Mouse (Mus musculus): ENCODE results near the gene Pigyl. TPM values are rescaled to one million over a fixed set of nuclear protein-coding genes. Genes with fewer than 3 reads are reported as not detected.

The Pigyl gene
- polyA plus RNA-seq, 1 experiment from 2014 or later, result 58.4 TPM

GRCm38 (mm10) chr9:22162912-22163311, 6.3 kb downstream of the Pigyl start:
- no peak overlapping the region for H3K4me3 ChIP-seq (ENCODE audit: low read depth, low read length)
- peaks cover 3% of the 10 kb centered on the region; the same call in 1 of the 2 replicates for H3K4me1 ChIP-seq (ENCODE audit: control insufficient read depth, insufficient read depth, low read length)
- H3K9me3 ChIP-seq (ENCODE audit: control insufficient read depth, low read length), result no peaks in the 10 kb centered on the region
- H3K27ac ChIP-seq (replicated peaks; ENCODE audit: low read depth, low read length), result no peak overlapping the region
- 83% methylated on average over 7 of the region's 7 CpGs for WGBS
- H3K27me3 ChIP-seq (ENCODE audit: control insufficient read depth, insufficient read depth, low read length), result peaks cover 2% of the 10 kb centered on the region; the same call in 1 of the 2 replicates
- H3K9ac ChIP-seq (ENCODE audit: low read length), result no peak overlapping the region
- ATAC-seq (ENCODE audit: insufficient number of reproducible peaks, low FRiP score, low TSS enrichment, low read depth), result no peak
- H3K4me2 ChIP-seq (ENCODE audit: low read depth, severe bottlenecking), result no peak overlapping the region
- DNase-seq (ENCODE audit: low spot score), result no peak
- no peaks in the 10 kb centered on the region for H3K36me3 ChIP-seq (ENCODE audit: control insufficient read depth, insufficient read depth, low read length)

GRCm38 (mm10) chr9:22164711-22165668, 8.3 kb downstream of the Pigyl start:
- H3K27ac ChIP-seq (replicated peaks; ENCODE audit: low read depth, low read length), result no peak overlapping the region

GRCm38 (mm10) chr9:22165964-22166363, 9.3 kb downstream of the Pigyl start:
- Histone ChIP-seq H3K4me3 (ENCODE audit: low read depth, low read length) (no peak overlapping the region), H3K27ac (replicated peaks; ENCODE audit: low read depth, low read length) (no peak overlapping the region), H3K36me3 (ENCODE audit: control insufficient read depth, insufficient read depth, low read length) (no peaks in the 10 kb centered on the region), H3K4me2 (ENCODE audit: low read depth, severe bottlenecking) (no peak overlapping the region), H3K9me3 (ENCODE audit: control insufficient read depth, low read length) (no peaks in the 10 kb centered on the region), H3K9ac (ENCODE audit: low read length) (no peak overlapping the region), H3K4me1 (ENCODE audit: control insufficient read depth, insufficient read depth, low read length) (peaks cover 3% of the 10 kb centered on the region; the same call in 1 of the 2 replicates), H3K27me3 (ENCODE audit: control insufficient read depth, insufficient read depth, low read length) (no peaks in the 10 kb centered on the region)
- WGBS, result 48% methylated on average over 6 of the region's 6 CpGs
- DNase-seq (ENCODE audit: low spot score) (no peak), ATAC-seq (ENCODE audit: insufficient number of reproducible peaks, low FRiP score, low TSS enrichment, low read depth) (no peak)

More at GRCm38 (mm10) chr9:22164711-22165668, 8.3 kb downstream of the Pigyl start:
- 2% methylated on average over 52 of the region's 54 CpGs for WGBS
- H3K36me3 ChIP-seq (ENCODE audit: control insufficient read depth, insufficient read depth, low read length), result no peaks in the 10 kb centered on the region
- H3K4me3 ChIP-seq (ENCODE audit: low read depth, low read length), result peak overlapping the region; percentile 48
- no peaks in the 10 kb centered on the region for H3K27me3 ChIP-seq (ENCODE audit: control insufficient read depth, insufficient read depth, low read length)
- peaks cover 3% of the 10 kb centered on the region; the same call in 1 of the 2 replicates for H3K4me1 ChIP-seq (ENCODE audit: control insufficient read depth, insufficient read depth, low read length)
- ATAC-seq (ENCODE audit: insufficient number of reproducible peaks, low FRiP score, low TSS enrichment, low read depth) (peak; percentile 67), DNase-seq (ENCODE audit: low spot score) (peak; percentile 77)
- peak overlapping the region; percentile 63 for H3K9ac ChIP-seq (ENCODE audit: low read length)
- H3K9me3 ChIP-seq (ENCODE audit: control insufficient read depth, low read length), result no peaks in the 10 kb centered on the region
- H3K4me2 ChIP-seq (ENCODE audit: low read depth, severe bottlenecking), result peak overlapping the region; percentile 92

- ATAC-seq (ENCODE audit: insufficient number of reproducible peaks, low FRiP score, low TSS enrichment, low read depth) (no peak), DNase-seq (ENCODE audit: low spot score) (no peak)
- Histone ChIP-seq H3K4me3 (ENCODE audit: low read depth, low read length) (no peak overlapping the region), H3K27ac (replicated peaks; ENCODE audit: low read depth, low read length) (no peak overlapping the region), H3K27me3 (ENCODE audit: control insufficient read depth, insufficient read depth, low read length) (no peaks in the 10 kb centered on the region), H3K4me2 (ENCODE audit: low read depth, severe bottlenecking) (no peak overlapping the region), H3K4me1 (ENCODE audit: control insufficient read depth, insufficient read depth, low read length) (peaks cover 3% of the 10 kb centered on the region; the same call in 1 of the 2 replicates), H3K9me3 (ENCODE audit: control insufficient read depth, low read length) (no peaks in the 10 kb centered on the region), H3K9ac (ENCODE audit: low read length) (no peak overlapping the region), H3K36me3 (ENCODE audit: control insufficient read depth, insufficient read depth, low read length) (no peaks in the 10 kb centered on the region)
- WGBS, result 90% methylated on average over 10 of the region's 10 CpGs
Observed at GRCm38 (mm10) chr9:22166686-22167085, 10.0 kb downstream of the Pigyl start.

GRCm38 (mm10) chr9:22167751-22168150, 11.1 kb downstream of the Pigyl start:
- no peak for ATAC-seq (ENCODE audit: insufficient number of reproducible peaks, low FRiP score, low TSS enrichment, low read depth)
- Histone ChIP-seq H3K9me3 (ENCODE audit: control insufficient read depth, low read length) (no peaks in the 10 kb centered on the region; the same call in 1 of the 2 replicates), H3K27ac (replicated peaks; ENCODE audit: low read depth, low read length) (no peak overlapping the region), H3K4me2 (ENCODE audit: low read depth, severe bottlenecking) (no peak overlapping the region), H3K27me3 (ENCODE audit: control insufficient read depth, insufficient read depth, low read length) (no peaks in the 10 kb centered on the region), H3K4me1 (ENCODE audit: control insufficient read depth, insufficient read depth, low read length) (peaks cover 3% of the 10 kb centered on the region; the same call in 1 of the 2 replicates), H3K4me3 (ENCODE audit: low read depth, low read length) (no peak overlapping the region), H3K9ac (ENCODE audit: low read length) (no peak overlapping the region), H3K36me3 (ENCODE audit: control insufficient read depth, insufficient read depth, low read length) (no peaks in the 10 kb centered on the region)
- no peak for DNase-seq (ENCODE audit: low spot score)
- 95% methylated on average over 4 of the region's 4 CpGs for WGBS

- Histone ChIP-seq H3K4me3 (ENCODE audit: low read depth, low read length) (no peak overlapping the region), H3K4me2 (ENCODE audit: low read depth, severe bottlenecking) (no peak overlapping the region), H3K9ac (ENCODE audit: low read length) (no peak overlapping the region), H3K36me3 (ENCODE audit: control insufficient read depth, insufficient read depth, low read length) (no peaks in the 10 kb centered on the region), H3K9me3 (ENCODE audit: control insufficient read depth, low read length) (no peaks in the 10 kb centered on the region; the same call in 1 of the 2 replicates), H3K27ac (replicated peaks; ENCODE audit: low read depth, low read length) (no peak overlapping the region), H3K4me1 (ENCODE audit: control insufficient read depth, insufficient read depth, low read length) (peaks cover 3% of the 10 kb centered on the region; the same call in 1 of the 2 replicates), H3K27me3 (ENCODE audit: control insufficient read depth, insufficient read depth, low read length) (no peaks in the 10 kb centered on the region)
- DNase-seq (ENCODE audit: low spot score), result no peak
- no peak for ATAC-seq (ENCODE audit: insufficient number of reproducible peaks, low FRiP score, low TSS enrichment, low read depth)
- WGBS, result 92% methylated on average over 11 of the region's 11 CpGs
Observed at GRCm38 (mm10) chr9:22169327-22169726, 12.7 kb downstream of the Pigyl start.

- ATAC-seq (ENCODE audit: insufficient number of reproducible peaks, low FRiP score, low TSS enrichment, low read depth) (no peak), DNase-seq (ENCODE audit: low spot score) (no peak)
- Histone ChIP-seq H3K9ac (ENCODE audit: low read length) (no peak overlapping the region), H3K27ac (replicated peaks; ENCODE audit: low read depth, low read length) (no peak overlapping the region), H3K4me1 (ENCODE audit: control insufficient read depth, insufficient read depth, low read length) (no peaks in the 10 kb centered on the region), H3K4me2 (ENCODE audit: low read depth, severe bottlenecking) (no peak overlapping the region), H3K27me3 (ENCODE audit: control insufficient read depth, insufficient read depth, low read length) (no peaks in the 10 kb centered on the region), H3K9me3 (ENCODE audit: control insufficient read depth, low read length) (peaks cover 2% of the 10 kb centered on the region; the same call in 1 of the 2 replicates), H3K4me3 (ENCODE audit: low read depth, low read length) (no peak overlapping the region), H3K36me3 (ENCODE audit: control insufficient read depth, insufficient read depth, low read length) (no peaks in the 10 kb centered on the region)
- WGBS, result 86% methylated on average over 4 of the region's 4 CpGs
Observed at GRCm38 (mm10) chr9:22172318-22172717, 15.7 kb downstream of the Pigyl start.

GRCm38 (mm10) chr9:22188025-22188611, 31.5 kb downstream of the Pigyl start, which contains the start of gene Zfp872:
Zfp872 (plus strand) TSS chr9:22188090.
- Histone ChIP-seq H3K4me3 (ENCODE audit: low read depth, low read length) (peak within 1 kb of the TSS; percentile 28), H3K9me3 (ENCODE audit: control insufficient read depth, low read length) (peaks cover 4% of the 10 kb centered on the region; the same call in 1 of the 2 replicates), H3K27me3 (ENCODE audit: control insufficient read depth, insufficient read depth, low read length) (no peaks in the 10 kb centered on the region), H3K9ac (ENCODE audit: low read length) (peak within 1 kb of the TSS; percentile 43), H3K36me3 (ENCODE audit: control insufficient read depth, insufficient read depth, low read length) (no peaks in the 10 kb centered on the region), H3K27ac (replicated peaks; ENCODE audit: low read depth, low read length) (no peak within 1 kb of the TSS), H3K4me1 (ENCODE audit: control insufficient read depth, insufficient read depth, low read length) (no peaks in the 10 kb centered on the region), H3K4me2 (ENCODE audit: low read depth, severe bottlenecking) (peak within 1 kb of the TSS; percentile 52)
- 12% methylated on average over 40 of the region's 43 CpGs for WGBS
- ATAC-seq (ENCODE audit: insufficient number of reproducible peaks, low FRiP score, low TSS enrichment, low read depth) (peak; percentile 62), DNase-seq (ENCODE audit: low spot score) (peak; percentile 68)
